Mouse (Mus musculus) heart, postnatal 0 days (tissue): ENCODE measurements around the gene Ube2e3. TPM values are rescaled to one million over a fixed set of nuclear protein-coding genes. Genes with fewer than 3 reads are reported as not detected.

Experiments used
- ATAC-seq: fragments of 200-750 bp; cut with Nextera tagmentation; 2 replicates; pipeline ENCODE4 v1.8.0; 2017; ENCODE audit warnings: low read depth, moderate number of reproducible peaks, moderate library complexity; ENCODE audit not compliant: insufficient read depth
- DNase-seq: peaks from one replicate; pipeline ENCODE4 v3.0.0-alpha.2; 2016; ENCODE audit warnings: low spot score
- H3K27ac ChIP-seq: fragments of 300-500 bp; sonication (generic); 2 replicates; pipeline ENCODE4 v1.5.1; 2014; ENCODE audit warnings: low read depth, mild to moderate bottlenecking
- H3K27me3 ChIP-seq: fragments of 300-500 bp; sonication (generic); 2 replicates; pipeline ENCODE4 v1.6.1; 2014; ENCODE audit warnings: low read length, mixed read lengths; ENCODE audit not compliant: control insufficient read depth, insufficient read depth
- H3K36me3 ChIP-seq: fragments of 300-500 bp; sonication (generic); replicated peaks from 2 replicates; pipeline ENCODE4 v1.6.1; 2014; ENCODE audit warnings: low read length, mixed read lengths; ENCODE audit not compliant: control insufficient read depth, insufficient read depth
- H3K4me1 ChIP-seq: fragments of 300-500 bp; sonication (generic); 2 replicates; pipeline ENCODE4 v1.6.1; 2014; ENCODE audit warnings: antibody characterized with exemption; ENCODE audit not compliant: control insufficient read depth, insufficient read depth
- H3K4me2 ChIP-seq: fragments of 300-500 bp; sonication (generic); 2 replicates; pipeline ENCODE4 v1.6.1; 2014; ENCODE audit warnings: low read depth, mild to moderate bottlenecking, low read length, moderate library complexity
- H3K4me3 ChIP-seq: fragments of 300-500 bp; sonication (generic); 2 replicates; pipeline ENCODE4 v1.5.1; 2014; ENCODE audit warnings: low read depth, low read length
- H3K9ac ChIP-seq: fragments of 300-500 bp; sonication (generic); replicated peaks from 2 replicates; pipeline ENCODE4 v1.6.1; 2014; ENCODE audit warnings: low read depth, low read length, mixed read lengths
- H3K9me3 ChIP-seq: fragments of 300-500 bp; sonication (generic); replicated peaks from 2 replicates; pipeline ENCODE4 v1.6.1; 2016; ENCODE audit warnings: low read length; ENCODE audit not compliant: control insufficient read depth
- CTCF ChIP-seq: IDR thresholded peaks from 2 replicates; pipeline ENCODE4 v1.5.1; 2016; ENCODE audit warnings: antibody characterized with exemption, control low read depth, low read depth
- EP300 ChIP-seq: IDR thresholded peaks from 2 replicates; pipeline ENCODE4 v1.6.1; 2016; ENCODE audit warnings: antibody characterized with exemption, low read depth
- WGBS: fragments of 180-500 bp; shearing (Covaris S2); extraction: QIAGEN DNeasy Blood & Tissue Kit; methylation state at CpG from one replicate; pipeline ENCODE4 v1.1.7; 2014; 5-methylcytosine and 5-hydroxymethylcytosine counted together
- polyA plus RNA-seq: library from polyadenylated mRNA; unstranded; fragments of >200 nt; fragmentation: Nextera tagmentation; extraction: Ambion mirVana; gene quantifications from 2 replicates; pipeline ENCODE4 v1.2.1, GENCODE M21; 2015
- total RNA-seq: library from RNA; depleted of rRNA; stranded (reverse); fragments of >200 nt; gene quantifications from 2 replicates; pipeline ENCODE4 v1.2.3, GENCODE M21; 2014; ENCODE audit warnings: low replicate concordance

The Ube2e3 gene
- total and polyA plus RNA-seq, 2 experiments from 2014 or later, result 83.4 to 95.2 TPM

GRCm38 (mm10) chr2:78960288-78960687 is 92.4 kb downstream of the Ube2e3 start:
- 62% methylated on average over 5 of the region's 5 CpGs for WGBS
- H3K27me3 ChIP-seq, result no peaks in the 10 kb centered on the region
- TF ChIP-seq CTCF, result no peak
- TF ChIP-seq EP300, result no peak
- DNase-seq, result no peak
- H3K9ac ChIP-seq, result no peak overlapping the region
- ATAC-seq, result no peak
- no peak overlapping the region for H3K27ac ChIP-seq
- no peaks in the 10 kb centered on the region; the same call in 1 of the 2 replicates for H3K4me1 ChIP-seq
- H3K9me3 ChIP-seq, result no peaks in the 10 kb centered on the region
- no peaks in the 10 kb centered on the region for H3K36me3 ChIP-seq
- no peak overlapping the region for H3K4me2 ChIP-seq
- H3K4me3 ChIP-seq, result no peak overlapping the region

GRCm38 (mm10) chr2:78961023-78961422 is 93.1 kb downstream of the Ube2e3 start:
- Histone ChIP-seq H3K9me3 (no peaks in the 10 kb centered on the region), H3K4me2 (peak overlapping the region; percentile 28; the same call in 1 of the 2 replicates), H3K27me3 (no peaks in the 10 kb centered on the region), H3K4me3 (no peak overlapping the region), H3K36me3 (no peaks in the 10 kb centered on the region), H3K9ac (no peak overlapping the region), H3K4me1 (no peaks in the 10 kb centered on the region; the same call in 1 of the 2 replicates), H3K27ac (no peak overlapping the region)
- DNase-seq (no peak), ATAC-seq (no peak)
- WGBS, result 49% methylated on average over 7 of the region's 7 CpGs
- TF ChIP-seq CTCF (no peak), EP300 (no peak)

- Histone ChIP-seq H3K4me1 (no peaks in the 10 kb centered on the region; the same call in 1 of the 2 replicates), H3K27me3 (no peaks in the 10 kb centered on the region), H3K4me2 (peak overlapping the region; percentile 28; the same call in 1 of the 2 replicates), H3K27ac (no peak overlapping the region; the same call in 1 of the 2 replicates), H3K9me3 (no peaks in the 10 kb centered on the region), H3K4me3 (no peak overlapping the region), H3K36me3 (no peaks in the 10 kb centered on the region), H3K9ac (no peak overlapping the region; the same call in 1 of the 2 replicates)
- DNase-seq, result no peak
- 12% methylated on average over 7 of the region's 7 CpGs for WGBS
- no peak for TF ChIP-seq EP300
- no peak for TF ChIP-seq CTCF
- ATAC-seq, result no peak
These were observed 93.7 kb downstream of the Ube2e3 start for GRCm38 (mm10) chr2:78961580-78961979.

- no peak overlapping the region for H3K4me3 ChIP-seq
- no peaks in the 10 kb centered on the region for H3K36me3 ChIP-seq
- H3K27me3 ChIP-seq, result no peaks in the 10 kb centered on the region
- H3K4me2 ChIP-seq, result no peak overlapping the region
- no peak overlapping the region for H3K27ac ChIP-seq
- H3K9ac ChIP-seq, result no peak overlapping the region
- 86% methylated on average over 2 of the region's 2 CpGs for WGBS
- no peak for ATAC-seq
- no peak for DNase-seq
- no peaks in the 10 kb centered on the region; the same call in 1 of the 2 replicates for H3K4me1 ChIP-seq
- H3K9me3 ChIP-seq, result no peaks in the 10 kb centered on the region
- TF ChIP-seq EP300 (no peak), CTCF (no peak)
These were observed 97.1 kb downstream of the Ube2e3 start for GRCm38 (mm10) chr2:78964995-78965394.

GRCm38 (mm10) chr2:78965396-78965795 is 97.5 kb downstream of the Ube2e3 start:
- ATAC-seq, result no peak
- H3K4me1 ChIP-seq, result no peaks in the 10 kb centered on the region; the same call in 1 of the 2 replicates
- no peak overlapping the region for H3K9ac ChIP-seq
- 58% methylated on average over 6 of the region's 6 CpGs for WGBS
- no peaks in the 10 kb centered on the region for H3K36me3 ChIP-seq
- H3K4me2 ChIP-seq, result no peak overlapping the region
- H3K27me3 ChIP-seq, result no peaks in the 10 kb centered on the region
- TF ChIP-seq EP300, result no peak
- TF ChIP-seq CTCF, result no peak
- no peaks in the 10 kb centered on the region for H3K9me3 ChIP-seq
- H3K4me3 ChIP-seq, result no peak overlapping the region
- H3K27ac ChIP-seq, result no peak overlapping the region
- DNase-seq, result no peak

- Histone ChIP-seq H3K4me1 (no peaks in the 10 kb centered on the region), H3K27ac (no peak overlapping the region), H3K27me3 (no peaks in the 10 kb centered on the region), H3K4me2 (no peak overlapping the region), H3K4me3 (no peak overlapping the region), H3K9me3 (no peaks in the 10 kb centered on the region), H3K9ac (no peak overlapping the region), H3K36me3 (no peaks in the 10 kb centered on the region)
- no peak for TF ChIP-seq EP300
- TF ChIP-seq CTCF, result no peak
- DNase-seq (no peak), ATAC-seq (no peak)
- WGBS, result 63% methylated on average over 6 of the region's 6 CpGs
These were observed 102.2 kb downstream of the Ube2e3 start for GRCm38 (mm10) chr2:78970088-78970487.
